Mouse (Mus musculus): Measurements from ENCODE around the gene Tradd. TPM values are rescaled to one million over a fixed set of nuclear protein-coding genes. Genes with fewer than 3 reads are reported as not detected.

The Tradd gene
- total RNA-seq, 2 experiments from 2014 or later, result 5.5 to 5.8 TPM

DNA sequence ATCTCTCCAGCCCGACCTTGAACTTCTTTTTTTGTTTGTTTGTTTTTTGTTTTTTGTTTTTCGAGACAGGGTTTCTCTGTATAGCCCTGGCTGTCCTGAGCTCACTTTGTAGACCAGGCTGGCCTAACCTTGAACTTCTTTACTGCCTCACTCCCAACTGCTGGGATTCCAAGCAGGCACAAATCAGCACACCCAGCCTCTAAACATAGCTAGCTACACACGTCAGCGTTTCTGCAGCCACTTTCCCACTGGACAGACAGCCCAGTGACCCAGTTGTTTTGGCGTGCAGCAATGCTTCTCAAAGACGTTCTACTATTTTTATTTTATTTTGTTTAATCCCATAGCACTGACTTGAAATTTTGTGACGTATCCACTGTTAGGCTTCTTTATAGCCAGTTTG lies 40.6 kb downstream of the Tradd start:
- no peak for DNase-seq (ENCODE audit: extremely low spot score in 1 of 2, low spot score in 2 of 2)
- intact Hi-C loops (cut with DNase I), result loop anchor here (10.0 kb wide), 2 partner anchors 279 to 479 kb away; partner anchors contain the start of gene Ces2f

GRCm38 (mm10) chr8:105217926-105218522 lies 46.4 kb downstream of the Tradd start:
- intact Hi-C loops (cut with DNase I), result loop anchor here (5.0 kb wide), 4 partner anchors 46 to 561 kb away; partner anchors contain the start of gene Cbfb
- peak in 1 of 2 experiments; percentile 61 for DNase-seq (ENCODE audit: extremely low spot score in 1 of 2, low spot score in 2 of 2)

- no peak for DNase-seq (ENCODE audit: extremely low spot score in 1 of 2, low spot score in 2 of 2)
- intact Hi-C loops (cut with DNase I), result no loop called here
These were observed 50.3 kb downstream of the Tradd start for GRCm38 (mm10) chr8:105214104-105214503.

DNA sequence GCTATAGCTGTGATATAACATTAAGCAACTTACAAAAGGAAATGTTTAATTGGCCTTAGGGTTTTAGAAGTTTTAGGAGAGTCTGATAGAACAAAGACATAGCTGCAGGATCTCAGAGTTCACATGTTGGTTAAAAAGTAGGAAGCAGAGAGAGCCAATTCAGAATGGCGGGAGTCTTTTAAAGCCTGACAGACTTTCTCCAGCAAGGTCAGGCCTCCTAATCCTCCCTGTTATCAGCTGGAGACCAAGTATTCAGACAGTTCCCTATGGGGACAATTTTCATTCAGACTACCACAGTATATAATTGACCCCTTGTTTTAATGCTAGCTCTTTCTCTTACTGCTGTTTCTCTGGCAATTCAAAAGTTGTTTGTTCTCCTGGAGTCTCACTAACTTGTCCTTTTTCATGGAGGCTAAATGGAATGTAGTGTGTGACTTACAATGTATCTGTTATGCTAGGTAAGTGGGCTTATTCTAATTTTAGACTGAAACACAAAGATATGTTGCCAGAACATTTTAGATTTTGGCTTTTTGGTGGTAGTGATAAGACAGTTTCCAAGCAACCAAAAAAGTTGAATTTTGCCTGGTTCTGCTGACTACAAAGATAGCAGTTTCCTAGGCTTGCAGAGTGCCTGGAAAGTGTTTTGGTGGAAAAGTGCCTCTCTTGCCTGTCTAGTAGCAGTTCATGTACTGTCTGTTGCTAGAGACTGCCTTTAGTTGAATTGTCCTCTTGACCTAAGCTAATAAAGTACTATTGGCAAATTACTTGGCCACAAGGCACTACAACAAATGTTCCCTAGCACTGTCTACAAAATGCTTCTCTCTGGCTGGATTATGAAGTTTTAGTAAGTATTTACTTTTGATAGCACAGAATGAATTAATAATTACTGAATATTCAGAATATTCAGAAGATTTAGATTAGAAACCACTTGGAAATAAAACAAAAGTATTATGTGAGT lies 55.0 kb downstream of the Tradd start:
- no peak for DNase-seq (ENCODE audit: extremely low spot score in 1 of 2, low spot score in 2 of 2)
- intact Hi-C loops (cut with DNase I), result no loop called here

Small RNA genes within 50 kb of the gene (microRNA-seq; reads per million reads assigned to microRNA genes)
- gene Gm27320 (not detected), gene Mir328 (5,009 reads per million, percentile 92 among the genes with 10 or more reads in this experiment)

Other genes starting within 250 kb of the Tradd start
- not detected for gene Ces3a, start 216.0 kb downstream of the Tradd start, total RNA-seq (2021)
- gene Ces3b, start 180.9 kb downstream of the Tradd start, total RNA-seq (2021), result not detected
- not detected for gene Ces4a, start 132.8 kb downstream of the Tradd start, total RNA-seq (2021)
- 10 to 100 TPM; 20.9 to 23.0 TPM for gene Cbfb, start 93.9 kb downstream of the Tradd start, total RNA-seq (2021)
- 10 to 100 TPM; 27.5 to 28.0 TPM for gene D230025D16Rik, start 39.5 kb downstream of the Tradd start, total RNA-seq (2021)
- 1 to 10 TPM; 3.0 to 3.8 TPM for gene B3gnt9, start 9.5 kb downstream of the Tradd start, total RNA-seq (2021)
- under 1 TPM; 0.58 to 0.61 TPM for gene Fbxl8, start within 50 bp of the Tradd start, total RNA-seq (2021)
- gene Hsf4, start 5.2 kb upstream of the Tradd start, total RNA-seq (2021), result under 1 TPM; 0.34 to 0.75 TPM
- 1 to 10 TPM; 3.2 to 3.5 TPM for gene Nol3, start 11.5 kb upstream of the Tradd start, total RNA-seq (2021)
- 10 to 100 TPM; 68.2 to 82.2 TPM for gene 4931428F04Rik, start 25.3 kb upstream of the Tradd start, total RNA-seq (2021)
- gene Exoc3l, start 31.5 kb upstream of the Tradd start, total RNA-seq (2021), result 1 to 10 TPM; 4.2 to 4.3 TPM
- 10 to 100 TPM; 29.6 to 30.2 TPM for gene E2f4, start 33.1 kb upstream of the Tradd start, total RNA-seq (2021)
- gene Elmo3, start 41.0 kb upstream of the Tradd start, total RNA-seq (2021), result under 1 TPM; 0.41 to 0.83 TPM
- gene Lrrc29, start 61.7 kb upstream of the Tradd start, total RNA-seq (2021), result 1 to 10 TPM; 5.4 to 5.6 TPM
- 10 to 100 TPM; 47.4 to 47.9 TPM for gene Tmem208, start 61.7 kb upstream of the Tradd start, total RNA-seq (2021)
- 1 to 10 TPM; 2.6 to 2.7 TPM for gene Fhod1, start 83.3 kb upstream of the Tradd start, total RNA-seq (2021)
- gene Slc9a5, start 84.2 kb upstream of the Tradd start, total RNA-seq (2021), result 10 to 100 TPM; 25.7 to 27.7 TPM
- 1 to 10 TPM; 2.2 to 3.7 TPM for gene Plekhg4, start 108.7 kb upstream of the Tradd start, total RNA-seq (2021)
- gene Kctd19, start 148.9 kb upstream of the Tradd start, total RNA-seq (2021), result not detected
- under 1 TPM; 0.32 to 0.79 TPM for gene Lrrc36, start 149.0 kb upstream of the Tradd start, total RNA-seq (2021)
- 10 to 100 TPM; 75.5 to 88.7 TPM for gene Tppp3, start 206.9 kb upstream of the Tradd start, total RNA-seq (2021)
- 10 to 100 TPM; 21.6 to 21.8 TPM for gene Zdhhc1, start 232.3 kb upstream of the Tradd start, total RNA-seq (2021)